Mouse (Mus musculus) limb, embryonic 15.5 days (tissue): Measurements from ENCODE around the gene Tsr1. TPM values are rescaled to one million over a fixed set of nuclear protein-coding genes. Genes with fewer than 3 reads are reported as not detected.

ENCODE experiments used
- ATAC-seq: fragments of 200-750 bp; cut with Nextera tagmentation; 2 replicates; pipeline ENCODE4 v1.8.0; 2017; ENCODE audit warnings: low read depth, moderate TSS enrichment; ENCODE audit not compliant: insufficient number of reproducible peaks, low FRiP score, low TSS enrichment
- H3K27ac ChIP-seq: fragments of 300-500 bp; sonication (generic); 2 replicates; pipeline ENCODE4 v1.5.1; 2015; ENCODE audit warnings: moderate library complexity, mild to moderate bottlenecking, inconsistent platforms
- H3K27me3 ChIP-seq: fragments of 300-500 bp; sonication (generic); 2 replicates; pipeline ENCODE4 v1.6.1; 2015; ENCODE audit warnings: inconsistent platforms
- H3K36me3 ChIP-seq: fragments of 300-500 bp; sonication (generic); 2 replicates; pipeline ENCODE4 v1.6.1; 2015; ENCODE audit warnings: inconsistent platforms
- H3K4me1 ChIP-seq: fragments of 300-500 bp; sonication (generic); 2 replicates; pipeline ENCODE4 v1.6.1; 2015; ENCODE audit warnings: inconsistent platforms
- H3K4me2 ChIP-seq: fragments of 300-500 bp; sonication (generic); 2 replicates; pipeline ENCODE4 v1.6.1; 2015; ENCODE audit warnings: mild to moderate bottlenecking, inconsistent platforms
- H3K4me3 ChIP-seq: fragments of 300-500 bp; sonication (generic); 2 replicates; pipeline ENCODE4 v1.5.1; 2015; ENCODE audit warnings: mild to moderate bottlenecking, inconsistent platforms
- H3K9ac ChIP-seq: fragments of 300-500 bp; sonication (generic); 2 replicates; pipeline ENCODE4 v1.6.1; 2015; ENCODE audit warnings: inconsistent platforms
- H3K9me3 ChIP-seq: fragments of 300-500 bp; sonication (generic); 2 replicates; pipeline ENCODE4 v1.6.1; 2016; ENCODE audit warnings: inconsistent platforms
- WGBS: fragments of 180-500 bp; shearing (Covaris S2); methylation state at CpG from one replicate; pipeline ENCODE4 v1.1.7; 2015; 5-methylcytosine and 5-hydroxymethylcytosine counted together
- polyA plus RNA-seq: library from polyadenylated mRNA; unstranded; fragments of >200 nt; fragmentation: Nextera tagmentation; extraction: Ambion mirVana; gene quantifications from 2 replicates; pipeline ENCODE4 v1.2.1, GENCODE M21; 2015

Gene Tsr1
- polyA plus RNA-seq, 1 experiment from 2014 or later: 45.4 TPM

GRCm38 (mm10) chr11:74870544-74870943 is 27.3 kb upstream of the Tsr1 start:
- WGBS: 60% methylated on average over 4 of the region's 4 CpGs
- Histone ChIP-seq H3K27me3 (no peaks in the 10 kb centered on the region), H3K36me3 (0 out of 2 replicates have a peak, but pooled peaks cover 4% of the 10 kb centered on the region), H3K4me3 (no peak overlapping the region), H3K9ac (no peak overlapping the region), H3K4me1 (peaks cover 35% of the 10 kb centered on the region), H3K9me3 (no peaks in the 10 kb centered on the region), H3K4me2 (no peak overlapping the region), H3K27ac (peak overlapping the region; percentile 24; the same call in 1 of the 2 replicates)
- ATAC-seq: no peak

GRCm38 (mm10) chr11:74870991-74871622 is 26.8 kb upstream of the Tsr1 start:
- ATAC-seq: no peak; the same call in 1 of the 2 replicates
- Histone ChIP-seq H3K4me2 (no peak overlapping the region), H3K27ac (peak overlapping the region; percentile 24; the same call in 1 of the 2 replicates), H3K9me3 (no peaks in the 10 kb centered on the region), H3K9ac (no peak overlapping the region), H3K4me3 (no peak overlapping the region), H3K36me3 (0 out of 2 replicates have a peak, but pooled peaks cover 4% of the 10 kb centered on the region), H3K4me1 (peaks cover 35% of the 10 kb centered on the region), H3K27me3 (no peaks in the 10 kb centered on the region)
- WGBS: 25% methylated on average over 12 of the region's 12 CpGs

GRCm38 (mm10) chr11:74874630-74875029 is 23.2 kb upstream of the Tsr1 start:
- Histone ChIP-seq H3K4me2 (no peak overlapping the region), H3K4me1 (peaks cover 32% of the 10 kb centered on the region), H3K4me3 (no peak overlapping the region), H3K27me3 (no peaks in the 10 kb centered on the region), H3K27ac (peak overlapping the region; percentile 34; the same call in 1 of the 2 replicates), H3K9me3 (no peaks in the 10 kb centered on the region), H3K36me3 (no peaks in the 10 kb centered on the region), H3K9ac (no peak overlapping the region)
- WGBS: 49% methylated on average over 3 of the region's 3 CpGs
- ATAC-seq: no peak

GRCm38 (mm10) chr11:74876801-74877200 is 21.1 kb upstream of the Tsr1 start:
- peak; percentile 57; the same call in 1 of the 2 replicates for ATAC-seq
- Histone ChIP-seq H3K27ac (no peak overlapping the region), H3K4me2 (no peak overlapping the region), H3K36me3 (no peaks in the 10 kb centered on the region), H3K4me1 (peaks cover 22% of the 10 kb centered on the region), H3K9me3 (no peaks in the 10 kb centered on the region), H3K9ac (no peak overlapping the region), H3K27me3 (no peaks in the 10 kb centered on the region), H3K4me3 (no peak overlapping the region)
- WGBS: 3% methylated on average over 9 of the region's 9 CpGs

- H3K27ac ChIP-seq: no peak overlapping the region
- ATAC-seq: no peak
- WGBS: 84% methylated on average over 9 of the region's 9 CpGs
Measured at GRCm38 (mm10) chr11:74880999-74881398, 16.9 kb upstream of the Tsr1 start.

GRCm38 (mm10) chr11:74881979-74882378 is 15.9 kb upstream of the Tsr1 start:
- no peaks in the 10 kb centered on the region for H3K9me3 ChIP-seq
- 70% methylated on average over 14 of the region's 14 CpGs for WGBS
- no peak for ATAC-seq

More at GRCm38 (mm10) chr11:74880999-74881398, 16.9 kb upstream of the Tsr1 start:
- Histone ChIP-seq H3K9me3 (no peaks in the 10 kb centered on the region), H3K4me1 (peaks cover 10% of the 10 kb centered on the region), H3K4me3 (no peak overlapping the region), H3K4me2 (no peak overlapping the region), H3K27me3 (no peaks in the 10 kb centered on the region), H3K9ac (no peak overlapping the region), H3K36me3 (peaks cover 4% of the 10 kb centered on the region; the same call in 1 of the 2 replicates)

GRCm38 (mm10) chr11:74883098-74883497 is 14.8 kb upstream of the Tsr1 start:
- no peak overlapping the region for H3K4me2 ChIP-seq
- H3K4me1 ChIP-seq: no peaks in the 10 kb centered on the region
- H3K27ac ChIP-seq: no peak overlapping the region
- H3K27me3 ChIP-seq: no peaks in the 10 kb centered on the region
- H3K9me3 ChIP-seq: no peaks in the 10 kb centered on the region
- H3K9ac ChIP-seq: no peak overlapping the region
- no peak overlapping the region for H3K4me3 ChIP-seq
- 92% methylated on average over 10 of the region's 10 CpGs for WGBS
- ATAC-seq: no peak
- peaks cover 4% of the 10 kb centered on the region; the same call in 1 of the 2 replicates for H3K36me3 ChIP-seq

More at GRCm38 (mm10) chr11:74881979-74882378, 15.9 kb upstream of the Tsr1 start:
- no peak overlapping the region for H3K4me3 ChIP-seq
- H3K4me2 ChIP-seq: no peak overlapping the region
- H3K27me3 ChIP-seq: no peaks in the 10 kb centered on the region
- no peak overlapping the region for H3K9ac ChIP-seq
- peaks cover 4% of the 10 kb centered on the region; the same call in 1 of the 2 replicates for H3K36me3 ChIP-seq
- H3K4me1 ChIP-seq: peaks cover 2% of the 10 kb centered on the region; the same call in 1 of the 2 replicates
- 0 out of 2 replicates have a peak overlapping the region, but pooled peaks have one; percentile 6 for H3K27ac ChIP-seq

- ATAC-seq: no peak
- WGBS: 61% methylated on average over 4 of the region's 4 CpGs
- peaks cover 23% of the 10 kb centered on the region for H3K4me1 ChIP-seq
- no peak overlapping the region for H3K4me3 ChIP-seq
- no peak overlapping the region for H3K27ac ChIP-seq
- H3K9me3 ChIP-seq: no peaks in the 10 kb centered on the region
- H3K27me3 ChIP-seq: no peaks in the 10 kb centered on the region
- no peak overlapping the region for H3K9ac ChIP-seq
- no peak overlapping the region for H3K4me2 ChIP-seq
- peaks cover 1% of the 10 kb centered on the region; the same call in 1 of the 2 replicates for H3K36me3 ChIP-seq
Measured at GRCm38 (mm10) chr11:74894619-74895018, 3.3 kb upstream of the Tsr1 start.

GRCm38 (mm10) chr11:74895980-74896900 is 1.6 kb upstream of the Tsr1 start:
- H3K27me3 ChIP-seq: no peaks in the 10 kb centered on the region
- H3K27ac ChIP-seq: peak overlapping the region; percentile 85
- no peaks in the 10 kb centered on the region for H3K9me3 ChIP-seq
- under 1% methylated on average over 46 of the region's 55 CpGs for WGBS
- peak overlapping the region; percentile 98 for H3K4me2 ChIP-seq
- H3K36me3 ChIP-seq: peaks cover 17% of the 10 kb centered on the region
- ATAC-seq: peak; percentile 36; the same call in 1 of the 2 replicates
- peak overlapping the region; percentile 75 for H3K9ac ChIP-seq
- H3K4me1 ChIP-seq: peaks cover 27% of the 10 kb centered on the region
- peak overlapping the region; percentile 87 for H3K4me3 ChIP-seq

GRCm38 (mm10) chr11:74896901-74897677 is 782 bp upstream of the Tsr1 start, which contains the start of gene Sgsm2:
Sgsm2 (minus strand) TSS chr11:74897060.
- 1% methylated on average over 72 of the region's 74 CpGs for WGBS
- peaks cover 26% of the 10 kb centered on the region for H3K36me3 ChIP-seq
- peak within 1 kb of the TSS; percentile 98 for H3K4me2 ChIP-seq
- ATAC-seq: peak; percentile 66
- peak within 1 kb of the TSS; percentile 87 for H3K4me3 ChIP-seq
- H3K27me3 ChIP-seq: no peaks in the 10 kb centered on the region
- peak within 1 kb of the TSS; percentile 85 for H3K27ac ChIP-seq
- H3K9me3 ChIP-seq: no peaks in the 10 kb centered on the region
- H3K4me1 ChIP-seq: peaks cover 27% of the 10 kb centered on the region
- H3K9ac ChIP-seq: peak within 1 kb of the TSS; percentile 75

GRCm38 (mm10) chr11:74898517-74898827 is 601 bp downstream of the Tsr1 start:
- H3K9me3 ChIP-seq: no peaks in the 10 kb centered on the region
- H3K4me3 ChIP-seq: peak overlapping the region; percentile 87
- peak overlapping the region; percentile 98 for H3K4me2 ChIP-seq
- peak overlapping the region; percentile 85 for H3K27ac ChIP-seq
- peak overlapping the region; percentile 75 for H3K9ac ChIP-seq
- no peak for ATAC-seq
- H3K4me1 ChIP-seq: peaks cover 27% of the 10 kb centered on the region
- peaks cover 37% of the 10 kb centered on the region for H3K36me3 ChIP-seq
- H3K27me3 ChIP-seq: no peaks in the 10 kb centered on the region
- WGBS: 0% methylated on average over 7 of the region's 7 CpGs
